Mouse (Mus musculus) left cerebral cortex, postnatal 10 days (tissue): ENCODE data around the gene Crhr1. TPM values are rescaled to one million over a fixed set of nuclear protein-coding genes. Genes with fewer than 3 reads are reported as not detected.

Experiments
- total RNA-seq, 2 experiments: library from RNA; stranded (reverse); gene quantifications; 2 replicates each; pipeline ENCODE4 v1.2.3; 2021

The Crhr1 gene
- total RNA-seq, 2 experiments from 2014 or later: 36.5 to 40.3 TPM

Other genes with a start within 250 kb of the Crhr1 start
- gene Nsf, start 178.8 kb upstream of the Crhr1 start, total RNA-seq: 100 to 1,000 TPM; 654 to 692 TPM
- 10 to 100 TPM; 86.5 to 93.9 TPM for gene Arf2, start 166.1 kb upstream of the Crhr1 start, total RNA-seq
- gene Sppl2c, start 53.5 kb downstream of the Crhr1 start, total RNA-seq: not detected
- 100 to 1,000 TPM; 526 to 602 TPM for gene Mapt, start 98.5 kb downstream of the Crhr1 start, total RNA-seq